Mouse (Mus musculus) heart, adult 8-10 months (tissue): Measurements from ENCODE around the gene Mut. TPM values are rescaled to one million over a fixed set of nuclear protein-coding genes. Genes with fewer than 3 reads are reported as not detected.
A peak's percentile ranks its signal among the peaks of the same experiment; 100 is the strongest.

Source experiments
- DNase-seq: peaks from one replicate; pipeline ENCODE4 v3.0.0; 2022; ENCODE audit warnings: low spot score
- total RNA-seq, 4 experiments: library from RNA; stranded (reverse); gene quantifications; 2 replicates each; pipeline ENCODE4 v1.2.4; 2022

Gene Mut
- 100 to 1,000 TPM; 171 to 198 (median 185) TPM for total RNA-seq

DNA sequence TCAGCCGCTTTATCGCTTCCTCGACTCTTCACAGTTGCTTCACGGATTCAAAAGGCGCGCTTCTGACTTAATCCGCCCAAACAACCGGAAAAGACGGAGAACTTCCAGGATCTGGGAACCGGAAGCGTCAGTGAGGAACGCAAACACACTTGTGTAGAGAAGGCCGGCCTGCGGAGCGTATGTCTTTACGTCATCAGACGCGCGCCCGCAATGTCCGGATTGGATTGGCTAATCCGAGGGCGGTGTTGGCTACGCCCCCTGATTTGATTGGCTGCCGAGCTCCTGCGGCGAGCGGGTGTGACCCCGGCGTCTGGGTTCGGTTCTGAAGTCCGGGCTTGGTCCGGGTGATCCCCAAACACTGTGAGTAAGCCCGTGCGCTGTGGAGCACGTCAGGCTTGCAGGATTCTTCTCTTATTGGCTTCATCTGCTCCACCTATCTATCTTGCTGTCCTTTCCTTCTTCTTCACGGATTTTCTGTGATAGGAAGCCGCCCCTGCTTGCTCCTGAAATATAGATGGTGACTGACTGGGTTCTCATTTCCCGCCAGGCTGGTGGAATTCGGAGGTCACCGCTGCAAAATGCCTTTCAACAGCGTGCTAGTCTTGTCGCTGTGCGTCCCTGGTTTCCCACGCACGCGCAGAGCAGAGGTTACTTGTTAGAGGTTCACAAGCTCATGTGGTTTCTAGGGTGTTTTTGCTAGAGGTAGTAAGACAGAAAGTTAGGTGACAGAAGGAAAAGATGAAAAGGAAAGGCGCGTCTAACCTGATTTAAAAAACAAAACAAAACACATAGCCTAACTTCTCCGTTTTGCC lies at the start of gene Mut, which contains the start of gene Cenpq:
Gene Mut (plus strand): TSS at position 266 of the 812 bp plus-strand sequence.
Gene Cenpq (minus strand): TSS at position 628 of the 812 bp plus-strand sequence.
- DNase-seq, result peak; percentile 99

DNA sequence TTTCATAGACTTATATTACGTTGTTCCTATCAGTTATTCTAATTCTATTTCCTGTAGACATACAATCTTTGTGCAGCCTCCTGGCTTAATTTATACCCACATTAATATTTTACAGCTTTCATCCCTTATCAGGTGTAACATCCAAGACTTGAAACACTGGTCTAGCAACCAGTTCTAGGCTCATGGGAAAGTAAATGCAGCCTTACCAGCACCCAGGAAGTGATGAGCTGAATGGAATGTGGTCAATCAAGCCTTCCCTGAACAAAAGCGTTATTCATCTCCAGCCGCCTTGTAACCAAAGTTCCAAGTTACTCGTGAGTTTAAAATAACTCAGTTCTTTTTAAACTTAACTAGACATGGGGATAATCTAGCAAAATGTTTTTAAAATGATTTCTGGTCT lies 49.3 kb upstream of the Mut start:
- DNase-seq, result no peak

DNA sequence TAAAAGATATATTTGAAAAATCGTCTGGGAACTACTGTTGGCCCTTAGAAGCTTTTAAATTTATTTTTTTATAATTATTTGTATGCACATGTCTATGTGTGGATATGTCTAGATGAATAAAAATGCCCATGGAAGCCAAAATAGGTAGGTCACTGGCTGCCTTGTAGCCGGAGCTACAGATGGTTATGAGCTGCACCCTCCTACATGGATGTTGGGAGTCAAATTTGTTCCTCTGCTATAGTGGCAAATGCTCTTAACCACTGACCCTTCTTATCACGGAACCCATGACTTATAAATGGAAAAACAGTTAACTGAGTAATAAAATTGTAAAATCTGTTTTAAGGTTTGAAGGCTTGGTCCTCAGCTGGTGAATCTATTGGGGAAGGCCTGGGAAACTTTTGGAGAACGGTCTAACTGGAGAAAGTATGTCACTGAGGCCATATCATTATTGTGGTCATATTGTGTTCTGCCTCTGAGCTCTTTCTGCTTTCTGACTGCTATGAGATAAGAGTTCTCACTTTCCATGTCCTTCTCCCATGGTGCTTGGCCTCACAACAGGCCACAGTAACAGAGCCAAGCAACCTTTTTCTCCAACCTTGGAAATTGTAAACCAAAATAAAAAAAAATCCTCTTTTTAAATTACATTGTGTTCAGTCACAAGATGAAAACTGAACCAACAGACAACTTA lies 46.5 kb upstream of the Mut start:
- DNase-seq, result no peak

DNA sequence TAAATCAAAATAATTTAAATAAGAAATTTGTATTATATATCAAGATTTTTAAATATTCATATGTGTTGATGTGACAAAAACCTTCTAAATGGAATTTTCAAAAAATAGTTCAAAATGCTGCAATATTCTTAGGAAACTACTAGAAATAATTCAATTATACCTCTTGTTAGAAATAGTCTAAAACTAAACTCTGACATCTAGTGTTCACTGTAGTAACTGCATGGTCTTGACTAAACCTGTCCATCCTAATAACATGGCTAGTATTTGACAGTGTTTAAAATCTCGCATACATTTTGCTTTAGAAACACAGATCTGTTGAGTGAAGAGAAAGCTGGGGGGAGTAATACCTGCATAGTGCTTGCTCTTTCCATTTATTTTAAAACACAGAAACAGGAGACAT lies 37.6 kb upstream of the Mut start:
- peak; percentile 24 for DNase-seq

DNA sequence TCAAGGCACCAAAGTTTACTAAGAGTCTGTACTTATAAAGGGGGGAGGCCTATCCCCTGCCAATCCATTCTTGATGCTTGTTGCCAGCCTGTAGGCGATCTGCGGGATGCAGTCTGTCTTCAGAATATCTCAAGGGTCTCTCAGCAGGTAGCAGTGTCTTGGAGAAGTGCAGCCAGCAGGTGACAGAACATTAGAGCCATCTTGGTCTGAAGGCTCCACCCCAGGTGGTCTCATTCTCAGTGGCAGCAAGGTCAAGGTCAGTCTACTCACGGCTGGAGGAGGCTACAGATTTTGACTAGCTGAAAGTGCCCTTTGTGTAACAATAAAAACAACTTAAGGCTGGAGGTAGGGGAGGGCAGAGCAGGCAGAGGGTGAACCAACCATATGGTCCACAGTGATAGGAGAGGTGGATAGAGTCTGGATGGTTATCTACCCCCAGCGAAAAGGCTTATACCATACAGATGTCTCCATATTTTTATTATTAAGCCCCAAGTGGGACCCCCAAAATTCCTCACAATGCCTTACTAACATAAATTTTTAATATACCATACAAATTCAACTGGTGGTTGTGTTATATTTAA lies 34.6 kb upstream of the Mut start:
- no peak for DNase-seq

DNA sequence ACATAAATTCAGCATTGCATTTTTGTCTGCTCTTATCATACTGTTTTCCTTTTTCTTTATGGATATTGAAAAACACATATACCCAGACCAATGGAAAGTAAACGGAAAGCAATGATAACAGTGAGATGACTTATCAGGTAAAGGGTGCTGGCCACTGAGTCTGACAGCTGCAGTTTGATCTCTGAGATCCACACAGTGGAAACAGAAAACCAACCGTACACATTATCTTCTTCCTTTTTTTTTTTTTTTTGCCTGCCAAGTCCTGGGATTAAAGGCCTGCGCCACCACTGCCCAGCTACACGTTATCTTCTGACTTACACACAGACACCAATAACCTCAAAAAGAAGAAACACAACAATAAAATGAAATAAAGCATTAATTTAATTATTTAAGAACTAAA lies 31.1 kb upstream of the Mut start:
- DNase-seq, result no peak

DNA sequence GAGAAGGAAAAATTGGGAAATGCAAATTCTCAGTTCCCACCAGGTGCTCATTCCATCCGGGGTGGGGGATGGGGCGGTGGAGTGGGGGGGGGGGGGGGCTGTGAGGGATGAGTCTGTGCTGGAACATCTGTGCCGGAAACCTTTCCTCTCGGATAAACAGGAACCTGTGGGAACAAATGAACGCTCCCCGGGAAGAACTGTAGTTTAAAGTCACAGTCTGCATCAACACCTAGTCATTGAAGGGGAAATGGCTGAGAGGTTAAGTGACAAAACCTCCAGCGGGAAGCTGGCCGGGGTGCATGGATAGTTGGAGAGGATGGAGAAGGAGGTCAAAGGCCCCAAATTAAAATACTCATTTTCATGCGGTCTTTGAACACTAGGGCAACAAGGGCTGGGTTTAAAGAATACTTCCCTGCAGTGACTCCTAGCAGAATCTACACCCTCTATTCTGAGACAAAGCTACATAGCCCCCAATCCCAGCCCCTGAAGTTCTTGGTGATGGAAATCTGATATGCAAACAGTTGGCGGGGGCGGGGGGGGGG lies 30.4 kb upstream of the Mut start:
- peak; percentile 9 for DNase-seq

DNA sequence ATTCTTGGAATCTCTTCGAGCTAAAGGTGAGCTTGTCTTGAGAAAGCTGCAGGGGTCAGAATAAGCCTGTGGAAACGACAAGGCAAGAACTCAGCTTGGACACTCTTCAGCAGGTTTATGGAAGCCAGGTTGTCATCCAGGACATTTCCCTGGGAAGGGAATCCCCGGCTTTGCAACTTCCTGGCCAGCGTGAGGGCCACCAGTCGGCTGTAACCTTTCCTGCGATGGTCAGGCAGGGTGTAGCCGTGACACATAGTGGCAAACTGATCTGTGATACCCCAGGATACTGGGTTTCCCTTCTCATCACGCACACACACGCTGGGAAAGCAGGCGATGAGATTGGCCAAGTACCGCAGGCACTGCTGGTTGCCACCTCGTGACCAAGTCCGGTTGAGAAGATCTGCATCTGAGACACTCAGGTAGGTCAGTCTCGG lies 29.7 kb upstream of the Mut start:
- no peak for DNase-seq

DNA sequence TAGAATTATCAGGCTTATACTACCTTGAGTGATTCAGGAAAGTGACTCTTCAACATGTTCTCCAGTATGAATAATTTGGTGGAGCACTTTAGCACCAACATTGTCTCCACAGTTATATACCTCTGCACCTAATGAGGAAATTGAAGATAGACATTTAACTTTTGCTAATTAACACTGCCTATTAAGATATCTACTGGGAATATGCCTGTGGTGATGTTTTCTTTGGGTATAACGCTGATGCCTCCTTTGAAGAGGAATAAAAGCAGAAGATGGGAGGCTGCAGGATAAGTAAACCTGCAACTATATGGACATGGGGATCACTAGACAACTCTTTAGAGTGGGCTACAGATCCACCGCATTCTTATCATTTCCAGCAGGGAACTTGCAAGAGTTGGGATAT lies 20.2 kb upstream of the Mut start, which contains the start of gene Glyatl3:
Gene Glyatl3 (minus strand): TSS at position 101 of the 400 bp plus-strand sequence.
- DNase-seq, result no peak

DNA sequence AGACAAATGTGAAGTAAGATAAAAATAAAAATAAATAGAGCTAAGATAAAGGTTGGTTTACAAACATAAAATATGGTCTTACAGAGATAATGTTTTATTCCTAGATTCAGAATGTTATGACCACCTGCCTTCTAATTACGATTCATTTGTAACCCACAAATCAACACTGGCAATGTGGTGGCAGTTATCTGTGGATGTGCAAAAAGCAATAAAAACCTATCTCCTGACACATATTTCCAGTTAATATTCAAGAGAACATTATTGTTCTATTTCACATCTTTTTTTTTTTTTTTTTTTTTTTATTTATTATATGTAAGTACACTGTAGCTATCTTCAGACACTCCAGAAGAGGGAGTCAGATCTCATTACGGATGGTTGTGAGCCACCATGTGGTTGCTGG lies 19.0 kb upstream of the Mut start:
- no peak for DNase-seq

DNA sequence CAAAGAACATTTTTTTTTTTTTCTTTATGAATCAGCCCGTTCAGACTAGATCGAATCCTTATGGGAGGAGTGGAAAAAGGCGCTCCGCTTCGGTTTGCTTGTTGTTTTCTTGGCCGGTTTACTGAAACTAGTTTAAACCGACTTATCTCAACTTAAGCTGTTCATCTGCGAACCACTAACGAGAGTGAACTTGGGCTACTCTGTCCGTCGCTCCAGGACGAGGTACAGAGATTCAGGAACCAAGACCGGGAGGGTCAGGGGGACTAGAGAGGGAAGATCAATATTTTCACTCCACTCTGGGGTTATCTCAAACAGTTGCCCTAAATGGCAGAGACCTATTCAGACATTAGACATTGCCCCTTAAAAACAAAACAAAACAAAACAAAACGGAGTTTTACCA lies 500 bp upstream of the Mut start:
- no peak for DNase-seq

DNA sequence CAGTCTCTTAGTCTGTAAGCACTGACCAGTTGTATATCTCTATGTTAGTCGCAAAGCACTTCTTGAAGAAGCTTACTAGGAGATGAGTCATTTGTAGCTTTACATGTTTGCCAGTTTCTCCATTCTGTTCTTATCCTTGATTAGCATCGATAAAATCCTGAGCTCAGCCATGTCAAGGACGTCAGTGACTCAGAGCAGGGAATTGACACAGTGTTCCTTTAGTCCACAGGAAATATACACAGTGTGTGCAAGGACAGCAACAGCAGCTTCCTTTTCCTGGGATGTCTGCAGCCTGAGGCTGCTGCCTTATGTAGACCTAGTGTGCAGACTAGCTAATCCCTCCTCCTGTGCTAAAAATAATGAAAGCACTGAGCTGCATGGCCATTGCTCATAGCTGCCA lies 14.0 kb downstream of the Mut start:
- DNase-seq, result no peak

DNA sequence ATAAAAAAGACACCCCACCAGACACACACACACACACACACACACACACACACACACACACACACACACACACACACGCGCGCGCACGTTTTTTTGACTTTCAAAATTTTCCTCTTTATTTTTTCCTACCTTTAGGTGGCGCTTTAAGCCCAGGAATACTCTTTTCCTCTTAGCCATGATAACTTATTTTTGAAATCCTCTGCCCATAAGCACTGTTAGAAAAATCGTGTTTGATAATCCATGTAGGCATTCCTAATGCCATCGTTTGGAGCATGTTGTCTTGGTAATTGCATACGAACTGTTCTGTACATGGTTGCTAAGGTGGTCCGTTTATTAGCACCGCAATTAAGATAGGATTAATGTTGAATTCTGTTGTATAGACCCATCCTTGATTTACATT lies 43.4 kb downstream of the Mut start:
- no peak for DNase-seq

DNA sequence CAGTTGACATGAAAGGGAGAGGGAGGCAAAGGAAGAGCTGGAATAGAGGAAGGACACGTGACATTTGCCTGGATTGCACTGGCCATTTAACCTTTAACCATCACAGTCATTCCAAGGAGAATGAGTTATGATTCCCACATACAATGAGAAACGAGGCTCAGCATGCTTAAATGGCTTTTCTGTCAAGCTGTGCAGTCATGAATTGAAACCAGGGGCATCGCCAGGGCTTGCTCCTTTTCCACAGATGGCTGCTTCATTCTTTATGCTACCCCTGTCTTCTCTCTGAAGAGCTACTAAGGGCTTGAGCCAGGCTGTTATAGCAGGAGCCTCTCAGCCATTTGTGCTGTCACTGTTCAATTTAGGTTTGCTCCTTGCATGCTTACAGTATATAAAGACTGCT lies 57.6 kb downstream of the Mut start:
- DNase-seq, result no peak

Other genes starting within 250 kb of the Mut start
- gene Esp1, start 207.6 kb upstream of the Mut start, total RNA-seq, result not detected
- gene Crisp2, start 127.7 kb upstream of the Mut start, total RNA-seq, result not detected
- gene Rhag, start 123.6 kb upstream of the Mut start, total RNA-seq, result under 1 TPM in 1 of 4 experiments, not detected in 3; 0.23 TPM
- under 1 TPM in 3 of 4 experiments, not detected in 1; 0.25 to 0.84 (median 0.41) TPM for gene 9130008F23Rik, start 54.1 kb upstream of the Mut start, total RNA-seq
- gene Glyatl3, start 20.3 kb upstream of the Mut start, total RNA-seq, result not detected
- gene Cenpq, start 362 bp downstream of the Mut start, total RNA-seq, result 1 to 10 TPM; 5.2 to 7.0 (median 6.3) TPM